Mouse (Mus musculus): ENCODE results near the gene Elavl2.
"Not testable (repeated sequence)": the region's sequence is repeated elsewhere in the genome, so short reads cannot be mapped to it uniquely, and the experiment has no call there.

GRCm38 (mm10) chr4:91245136-91245535 lies 155.4 kb downstream of the Elavl2 start:
- TF ChIP-seq CTCF (IDR thresholded peaks at IDR 0.05; ENCODE audit: borderline replicate concordance, insufficient read depth, low read depth, low read length); POLR2A (IDR thresholded peaks at IDR 0.05; ENCODE audit: borderline replicate concordance, insufficient read depth, low read length): not testable (repeated sequence)
